Mouse (Mus musculus) myocyte (in vitro differentiated cells): ENCODE data around the gene Figla.
"Not testable (repeated sequence)": the region's sequence is repeated elsewhere in the genome, so short reads cannot be mapped to it uniquely, and the experiment has no call there.

ENCODE experiments used
- CEBPB ChIP-seq: IDR thresholded peaks from 2 replicates; pipeline ENCODE4 v1.6.1; 2011; ENCODE audit warnings: mild to moderate bottlenecking, moderate library complexity; ENCODE audit not compliant: poor library complexity, insufficient read depth, severe bottlenecking
- E2F4 ChIP-seq: IDR thresholded peaks from one replicate; pipeline ENCODE4 v1.6.1; 2011; ENCODE audit warnings: mild to moderate bottlenecking, control low read depth, moderate library complexity; ENCODE audit not compliant: insufficient read depth

DNA sequence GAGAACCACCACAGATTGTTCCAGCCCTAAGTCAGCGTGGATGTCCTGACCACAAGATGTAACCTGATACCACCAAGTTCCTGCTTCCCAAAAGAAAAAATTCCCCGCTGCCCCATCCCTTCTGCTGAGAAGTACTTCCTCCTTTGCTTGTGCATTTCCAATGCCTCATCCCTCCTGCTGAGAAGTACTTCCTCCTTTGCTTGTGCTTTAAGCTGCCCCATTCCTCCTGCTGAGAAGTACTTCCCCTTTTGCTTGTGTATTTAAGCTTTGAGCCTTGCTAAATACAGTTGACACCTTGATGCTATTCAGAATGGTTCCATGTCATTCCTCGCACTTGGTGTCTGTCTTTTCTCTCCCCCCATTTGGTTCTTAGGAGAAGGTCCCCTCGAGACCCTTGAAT lies 37.2 kb upstream of the Figla start:
- TF ChIP-seq E2F4, CEBPB: not testable (repeated sequence)
